Mouse (Mus musculus): ENCODE measurements at regions not wholly inside any gene's neighbourhood (a gene's known extent, or its start where the extent isn't known, plus 50 kb on each side); places are given as distances from the start of the nearest gene placed in this dataset.

DNA sequence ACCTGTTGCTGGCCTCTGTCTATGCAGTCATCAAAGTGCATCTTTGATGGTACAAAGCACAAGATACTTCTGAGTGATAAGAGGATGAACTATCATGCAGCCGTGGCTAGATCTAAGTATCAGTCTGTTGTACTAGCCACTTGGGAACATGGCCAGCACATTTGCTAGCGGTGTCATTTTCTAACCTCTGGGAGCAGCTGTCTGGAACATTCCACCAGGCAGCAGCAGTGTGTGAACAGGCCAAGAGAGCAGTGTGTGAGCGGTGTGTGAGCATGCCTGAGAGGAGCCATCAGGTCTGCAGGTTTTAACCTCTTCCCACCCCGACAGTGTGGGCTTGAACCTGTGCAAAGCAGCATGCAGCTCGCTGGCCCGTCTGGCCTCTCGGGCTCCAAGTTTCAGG, 248.3 kb downstream of the Gadd45g start:
- Histone ChIP-seq H3K27ac (no peak overlapping the region), H3K27me3 (no peaks in the 10 kb centered on the region), H3K9ac (replicated peaks) (no peak overlapping the region), H3K4me2 (no peak overlapping the region), H3K4me3 (replicated peaks) (no peak overlapping the region), H3K36me3 (no peaks in the 10 kb centered on the region), H3K9me3 (no peaks in the 10 kb centered on the region), H3K4me1 (replicated peaks) (no peaks in the 10 kb centered on the region)
- ATAC-seq (ENCODE audit: insufficient number of reproducible peaks, insufficient read depth, low FRiP score, low TSS enrichment, low read depth) = no peak
- 83% methylated on average over 7 of the region's 7 CpGs for WGBS

DNA sequence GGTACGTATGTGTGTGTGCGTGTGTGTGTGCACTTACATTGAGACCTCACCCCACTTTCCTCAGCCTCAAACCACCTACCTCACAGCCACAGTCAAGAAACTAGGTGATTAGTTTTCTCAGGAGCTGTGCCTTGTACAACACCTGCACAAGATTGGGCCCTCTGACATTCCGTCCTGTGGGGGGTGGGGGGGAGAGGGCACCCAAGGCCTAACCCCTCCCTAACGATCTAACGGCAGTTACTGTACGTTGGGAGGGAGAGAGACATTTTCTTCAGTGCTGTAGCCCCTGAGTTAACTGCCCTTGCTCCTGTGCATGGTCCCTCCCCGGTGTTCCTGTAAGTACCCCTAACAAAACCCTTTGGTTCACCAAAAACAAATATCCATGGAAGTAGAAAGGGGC, 250.0 kb downstream of the Gadd45g start:
- 73% methylated on average over 7 of the region's 7 CpGs for WGBS
- Histone ChIP-seq H3K27me3 (no peaks in the 10 kb centered on the region), H3K4me1 (replicated peaks) (no peaks in the 10 kb centered on the region; the same call in 1 of the 2 replicates), H3K36me3 (no peaks in the 10 kb centered on the region), H3K27ac (no peak overlapping the region), H3K9ac (replicated peaks) (no peak overlapping the region), H3K9me3 (no peaks in the 10 kb centered on the region), H3K4me2 (no peak overlapping the region), H3K4me3 (replicated peaks) (no peak overlapping the region)
- ATAC-seq (ENCODE audit: insufficient number of reproducible peaks, insufficient read depth, low FRiP score, low TSS enrichment, low read depth) = no peak

DNA sequence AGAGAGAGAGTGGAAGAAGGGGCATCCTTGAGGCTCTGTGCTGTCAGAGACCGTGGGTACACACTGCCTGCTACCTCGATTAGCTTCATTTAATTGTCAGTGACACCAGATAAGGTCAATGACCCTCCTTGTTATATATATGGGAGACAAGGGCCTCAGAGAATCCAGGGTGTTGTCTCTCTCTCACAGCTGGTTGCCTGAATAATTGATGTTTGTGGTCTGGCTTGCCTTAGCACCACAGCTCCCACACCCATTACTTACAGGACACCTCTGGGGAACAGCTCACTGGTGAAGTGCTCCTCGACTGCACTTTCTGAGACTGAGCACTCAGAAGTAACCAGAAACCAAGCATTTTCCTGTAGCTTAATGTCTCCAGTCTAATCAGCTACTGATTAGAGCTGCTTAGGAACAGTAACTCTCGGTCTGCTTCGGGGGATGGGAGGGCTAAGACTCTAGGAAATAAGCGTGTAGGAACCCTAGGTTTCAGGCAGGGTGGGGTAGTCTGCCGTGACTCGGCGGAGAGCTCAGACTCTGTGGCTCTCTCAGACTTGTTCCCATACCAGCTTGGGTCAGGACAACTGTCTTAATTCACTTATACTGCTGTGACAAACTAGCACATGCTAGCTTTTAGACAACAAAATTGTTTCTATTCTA, 259.6 kb downstream of the Gadd45g start:
- Histone ChIP-seq H3K4me1 (replicated peaks) (peaks cover 25% of the 10 kb centered on the region), H3K9me3 (no peaks in the 10 kb centered on the region)
- ATAC-seq (ENCODE audit: insufficient number of reproducible peaks, insufficient read depth, low FRiP score, low TSS enrichment, low read depth) = no peak

GRCm38 (mm10) chr13:52108349-52108921, 262.0 kb downstream of the Gadd45g start:
- Histone ChIP-seq H3K9me3 (no peaks in the 10 kb centered on the region), H3K4me2 (no peak overlapping the region), H3K27me3 (peaks cover under 1% of the 10 kb centered on the region; the same call in 1 of the 2 replicates), H3K4me1 (replicated peaks) (peaks cover 25% of the 10 kb centered on the region), H3K27ac (no peak overlapping the region), H3K4me3 (replicated peaks) (no peak overlapping the region), H3K36me3 (no peaks in the 10 kb centered on the region), H3K9ac (replicated peaks) (no peak overlapping the region)
- 46% methylated on average over 8 of the region's 8 CpGs for WGBS
- 0 out of 2 replicates have a peak, but pooled peaks have one; percentile 63 for ATAC-seq (ENCODE audit: insufficient number of reproducible peaks, insufficient read depth, low FRiP score, low TSS enrichment, low read depth)

More for the DNA sequence above, 259.6 kb downstream of the Gadd45g start:
- H3K4me3 ChIP-seq (replicated peaks) = no peak overlapping the region
- 30% methylated on average over 9 of the region's 9 CpGs for WGBS
- H3K4me2 ChIP-seq = no peak overlapping the region
- no peaks in the 10 kb centered on the region for H3K36me3 ChIP-seq
- peaks cover 5% of the 10 kb centered on the region; the same call in 1 of the 2 replicates for H3K27me3 ChIP-seq
- no peak overlapping the region for H3K27ac ChIP-seq
- H3K9ac ChIP-seq (replicated peaks) = no peak overlapping the region

- Histone ChIP-seq H3K9ac (replicated peaks) (no peak overlapping the region), H3K4me1 (replicated peaks) (peaks cover 22% of the 10 kb centered on the region), H3K27ac (no peak overlapping the region), H3K4me3 (replicated peaks) (no peak overlapping the region), H3K9me3 (no peaks in the 10 kb centered on the region), H3K27me3 (peaks cover 3% of the 10 kb centered on the region; the same call in 1 of the 2 replicates), H3K4me2 (no peak overlapping the region), H3K36me3 (no peaks in the 10 kb centered on the region)
- WGBS = 78% methylated on average over 17 of the region's 17 CpGs
- no peak for ATAC-seq (ENCODE audit: insufficient number of reproducible peaks, insufficient read depth, low FRiP score, low TSS enrichment, low read depth)
Observed at GRCm38 (mm10) chr13:52109039-52109759, 262.7 kb downstream of the Gadd45g start.

- WGBS = 67% methylated on average over 9 of the region's 9 CpGs
- ATAC-seq (ENCODE audit: insufficient number of reproducible peaks, insufficient read depth, low FRiP score, low TSS enrichment, low read depth) = no peak
- Histone ChIP-seq H3K4me2 (no peak overlapping the region), H3K9ac (replicated peaks) (no peak overlapping the region), H3K9me3 (no peaks in the 10 kb centered on the region), H3K36me3 (no peaks in the 10 kb centered on the region), H3K27ac (no peak overlapping the region), H3K4me1 (replicated peaks) (peaks cover 22% of the 10 kb centered on the region), H3K4me3 (replicated peaks) (no peak overlapping the region), H3K27me3 (peaks cover 3% of the 10 kb centered on the region; the same call in 1 of the 2 replicates)
Observed at GRCm38 (mm10) chr13:52110750-52111149, 264.3 kb downstream of the Gadd45g start.

GRCm38 (mm10) chr13:52113549-52113948, 267.1 kb downstream of the Gadd45g start:
- ATAC-seq (ENCODE audit: insufficient number of reproducible peaks, insufficient read depth, low FRiP score, low TSS enrichment, low read depth) = no peak
- H3K4me1 ChIP-seq (replicated peaks) = peaks cover 23% of the 10 kb centered on the region
- H3K36me3 ChIP-seq = no peaks in the 10 kb centered on the region
- 66% methylated on average over 8 of the region's 8 CpGs for WGBS
- no peak overlapping the region for H3K4me2 ChIP-seq
- H3K9ac ChIP-seq (replicated peaks) = no peak overlapping the region
- peaks cover 3% of the 10 kb centered on the region; the same call in 1 of the 2 replicates for H3K27me3 ChIP-seq
- H3K4me3 ChIP-seq (replicated peaks) = no peak overlapping the region
- H3K27ac ChIP-seq = no peak overlapping the region
- H3K9me3 ChIP-seq = no peaks in the 10 kb centered on the region

DNA sequence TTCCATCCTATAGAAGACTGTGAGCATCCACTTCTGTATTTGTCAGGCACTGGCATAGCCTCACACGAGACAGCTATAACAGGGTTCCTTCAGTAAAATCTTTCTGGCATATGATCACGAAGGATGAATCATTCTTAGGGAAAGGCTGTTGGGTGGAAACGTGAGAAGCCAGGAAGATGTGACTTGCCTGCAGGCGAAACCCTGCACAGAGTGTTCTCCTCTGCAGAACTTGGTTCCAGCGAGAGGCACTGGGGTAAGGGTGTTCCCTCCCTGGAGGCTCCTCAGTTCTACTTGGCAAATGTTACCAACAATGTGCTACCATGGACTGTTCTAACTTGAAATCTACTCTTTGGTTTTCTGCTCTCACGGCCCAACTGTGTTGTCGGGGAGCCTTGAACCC, 268.0 kb downstream of the Gadd45g start:
- no peak for ATAC-seq (ENCODE audit: insufficient number of reproducible peaks, insufficient read depth, low FRiP score, low TSS enrichment, low read depth)
- no peaks in the 10 kb centered on the region for H3K36me3 ChIP-seq
- peaks cover 3% of the 10 kb centered on the region; the same call in 1 of the 2 replicates for H3K27me3 ChIP-seq
- no peak overlapping the region for H3K4me2 ChIP-seq
- no peak overlapping the region for H3K9ac ChIP-seq (replicated peaks)
- WGBS = 83% methylated on average over 7 of the region's 7 CpGs
- H3K4me1 ChIP-seq (replicated peaks) = peaks cover 24% of the 10 kb centered on the region
- H3K9me3 ChIP-seq = no peaks in the 10 kb centered on the region
- H3K27ac ChIP-seq = no peak overlapping the region
- H3K4me3 ChIP-seq (replicated peaks) = no peak overlapping the region

GRCm38 (mm10) chr13:52114962-52115361, 268.5 kb downstream of the Gadd45g start:
- no peak overlapping the region for H3K4me3 ChIP-seq (replicated peaks)
- no peak for ATAC-seq (ENCODE audit: insufficient number of reproducible peaks, insufficient read depth, low FRiP score, low TSS enrichment, low read depth)
- H3K4me2 ChIP-seq = no peak overlapping the region
- no peaks in the 10 kb centered on the region for H3K36me3 ChIP-seq
- whole genome bisulfite sequencing = 82% methylated on average over 6 of the region's 6 CpGs
- no peak overlapping the region for H3K9ac ChIP-seq (replicated peaks)
- H3K9me3 ChIP-seq = no peaks in the 10 kb centered on the region
- H3K4me1 ChIP-seq (replicated peaks) = peaks cover 27% of the 10 kb centered on the region
- no peak overlapping the region for H3K27ac ChIP-seq
- H3K27me3 ChIP-seq = peaks cover 3% of the 10 kb centered on the region; the same call in 1 of the 2 replicates

- ATAC-seq (ENCODE audit: insufficient number of reproducible peaks, insufficient read depth, low FRiP score, low TSS enrichment, low read depth) = no peak
- H3K4me2 ChIP-seq = no peak overlapping the region
- no peaks in the 10 kb centered on the region for H3K9me3 ChIP-seq
- H3K4me1 ChIP-seq (replicated peaks) = peaks cover 20% of the 10 kb centered on the region
- H3K4me3 ChIP-seq (replicated peaks) = no peak overlapping the region
- 60% methylated on average over 4 of the region's 4 CpGs for WGBS
- peaks cover 3% of the 10 kb centered on the region; the same call in 1 of the 2 replicates for H3K27me3 ChIP-seq
- no peak overlapping the region for H3K9ac ChIP-seq (replicated peaks)
- no peak overlapping the region for H3K27ac ChIP-seq
- no peaks in the 10 kb centered on the region for H3K36me3 ChIP-seq
Observed at GRCm38 (mm10) chr13:52116241-52116640, 269.8 kb downstream of the Gadd45g start.

DNA sequence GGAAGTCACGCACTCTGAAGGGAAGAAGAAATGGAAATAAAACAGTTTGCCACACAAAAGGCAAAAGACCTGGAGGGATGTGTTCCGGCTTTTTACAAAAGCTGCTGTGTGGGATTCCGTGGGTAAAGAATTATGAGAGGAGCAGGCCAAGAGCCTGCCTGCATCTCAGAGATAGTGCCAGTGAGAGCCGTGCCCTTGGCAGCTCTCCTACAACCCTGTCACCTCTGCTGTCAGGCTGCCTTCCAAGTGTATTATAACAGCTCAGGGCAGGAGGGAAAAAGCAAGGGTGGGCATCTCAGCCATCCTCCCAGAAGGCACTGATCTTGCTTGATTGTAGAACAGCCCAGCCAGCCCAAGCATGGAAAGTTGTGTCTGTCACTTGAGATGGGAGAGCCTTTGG, 270.3 kb downstream of the Gadd45g start:
- WGBS = 56% methylated on average over 4 of the region's 4 CpGs
- Histone ChIP-seq H3K36me3 (no peaks in the 10 kb centered on the region), H3K4me2 (no peak overlapping the region), H3K27me3 (peaks cover 3% of the 10 kb centered on the region; the same call in 1 of the 2 replicates), H3K4me3 (replicated peaks) (no peak overlapping the region), H3K4me1 (replicated peaks) (peaks cover 20% of the 10 kb centered on the region), H3K27ac (no peak overlapping the region), H3K9me3 (no peaks in the 10 kb centered on the region), H3K9ac (replicated peaks) (no peak overlapping the region)
- no peak for ATAC-seq (ENCODE audit: insufficient number of reproducible peaks, insufficient read depth, low FRiP score, low TSS enrichment, low read depth)

All from limb, embryonic 12.5 days (tissue).